Mouse (Mus musculus) MEL-GATA-1-ER (cell line): ENCODE data around the gene Tbxas1.

ENCODE experiments used
- DNase-seq: peaks from one replicate; pipeline ENCODE4 v3.0.0-alpha.2; 2012; ENCODE audit warnings: low read depth; ENCODE audit errors: extremely low read depth

Gene Tbxas1

DNA sequence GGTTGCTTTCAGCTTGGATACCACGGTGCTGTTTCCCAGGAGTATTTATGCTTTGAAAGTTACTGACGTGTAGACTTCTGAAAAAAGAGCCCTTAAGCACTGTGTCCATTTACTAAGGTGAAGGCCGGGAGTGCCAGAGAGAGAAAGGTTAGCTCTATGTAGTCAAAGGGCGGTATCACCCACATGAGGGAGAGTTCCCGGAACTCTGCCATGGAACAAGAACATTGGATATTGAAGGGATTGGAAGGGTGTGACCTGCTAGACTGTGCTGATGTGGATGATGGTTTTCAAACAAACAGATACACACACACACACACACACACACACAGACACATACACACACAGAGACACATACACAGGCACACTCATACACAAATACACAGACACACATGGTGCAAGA, 82.0 kb downstream of the Tbxas1 start:
- no peak for DNase-seq

DNA sequence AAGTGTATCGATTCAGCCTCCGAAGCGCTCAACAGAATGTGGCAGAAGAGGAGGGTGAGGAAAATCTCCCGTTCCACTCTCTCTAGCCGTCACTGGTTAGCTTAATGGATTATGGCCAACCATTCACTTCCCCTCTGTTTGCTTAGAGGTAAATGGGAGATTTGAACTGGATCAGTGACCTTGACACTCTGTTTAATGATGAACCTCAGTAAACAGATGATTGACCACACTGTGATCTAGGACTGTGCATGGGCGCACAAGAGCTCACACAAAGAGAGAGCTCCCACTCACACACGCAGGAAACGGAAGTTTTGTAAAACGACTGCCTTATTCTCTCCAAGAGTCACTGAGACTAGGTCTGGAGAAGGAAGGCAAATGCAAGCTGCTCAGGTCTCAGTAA, 84.3 kb downstream of the Tbxas1 start:
- no peak for DNase-seq

DNA sequence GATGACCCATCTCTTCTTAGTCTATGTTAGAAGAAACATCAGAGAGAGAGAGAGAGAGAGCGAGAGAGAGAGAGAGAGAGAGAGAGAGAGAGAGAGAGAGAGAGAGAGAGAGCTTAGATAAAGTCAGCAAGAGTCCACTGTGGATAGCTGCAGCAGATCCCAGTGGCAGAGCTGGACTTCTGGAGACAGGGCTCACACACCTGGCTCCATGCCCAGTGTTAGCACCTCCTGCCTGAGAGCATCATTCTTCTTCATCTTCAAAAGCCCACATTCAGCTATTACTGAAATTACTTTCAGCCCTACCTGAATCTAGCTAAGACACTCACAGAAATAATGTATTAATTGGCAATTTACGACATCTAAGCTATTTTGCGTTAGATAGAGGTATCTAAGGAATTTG, 85.2 kb downstream of the Tbxas1 start:
- DNase-seq = no peak

DNA sequence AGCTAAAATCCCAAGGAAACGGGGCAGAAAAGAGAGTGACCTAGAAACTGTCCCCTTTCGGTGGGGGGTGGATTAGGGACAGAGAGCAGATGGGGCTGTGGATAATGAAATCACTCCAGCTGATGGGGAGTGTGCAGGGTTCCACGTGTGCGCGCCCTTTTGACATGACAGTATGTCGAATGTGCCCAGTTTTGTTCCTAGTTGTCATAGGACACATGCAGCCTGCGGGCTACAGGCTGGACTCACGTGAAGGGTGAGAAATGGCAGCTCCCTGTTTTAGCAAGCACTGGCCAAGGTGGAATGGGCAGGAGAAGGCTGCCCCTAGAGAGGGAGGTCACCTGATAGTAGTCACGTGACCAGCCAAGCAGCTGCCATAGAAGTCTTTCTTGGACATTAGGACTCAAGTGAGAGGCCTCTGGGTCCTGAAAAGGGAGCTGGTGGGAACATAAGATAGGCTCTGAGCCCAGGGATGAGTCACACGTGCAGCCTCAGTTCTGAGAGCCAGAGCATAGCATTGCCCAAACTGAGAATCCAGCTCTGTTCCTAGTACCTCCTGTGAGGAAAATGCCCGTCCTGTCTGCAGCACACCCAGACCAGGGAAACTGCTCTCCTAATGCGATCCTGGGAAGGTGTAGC, 85.7 kb downstream of the Tbxas1 start:
- no peak for DNase-seq

- no peak for DNase-seq
These were observed 86.3 kb downstream of the Tbxas1 start for GRCm38 (mm10) chr6:38961427-38962033.

DNA sequence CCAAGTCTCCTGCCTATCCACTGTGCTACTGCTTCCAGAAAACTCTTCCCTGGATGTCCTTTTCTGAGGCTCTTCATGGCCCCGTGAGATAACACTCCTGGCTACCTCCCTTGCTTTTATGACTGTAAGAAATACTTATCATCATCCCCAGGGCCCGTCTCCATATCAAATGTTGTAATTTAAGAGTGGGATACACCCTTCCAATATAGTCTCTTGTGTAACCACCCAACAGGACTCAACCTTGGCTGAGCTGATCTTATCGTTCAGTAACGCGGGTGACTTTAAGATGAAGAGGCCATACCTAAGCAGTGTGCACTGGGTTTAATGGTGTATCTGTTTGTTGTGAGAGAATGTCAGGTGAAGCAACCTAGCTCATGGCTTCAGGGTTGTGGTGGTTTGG, 91.6 kb downstream of the Tbxas1 start:
- DNase-seq = no peak

GRCm38 (mm10) chr6:38967288-38967687, 92.1 kb downstream of the Tbxas1 start:
- no peak for DNase-seq

DNA sequence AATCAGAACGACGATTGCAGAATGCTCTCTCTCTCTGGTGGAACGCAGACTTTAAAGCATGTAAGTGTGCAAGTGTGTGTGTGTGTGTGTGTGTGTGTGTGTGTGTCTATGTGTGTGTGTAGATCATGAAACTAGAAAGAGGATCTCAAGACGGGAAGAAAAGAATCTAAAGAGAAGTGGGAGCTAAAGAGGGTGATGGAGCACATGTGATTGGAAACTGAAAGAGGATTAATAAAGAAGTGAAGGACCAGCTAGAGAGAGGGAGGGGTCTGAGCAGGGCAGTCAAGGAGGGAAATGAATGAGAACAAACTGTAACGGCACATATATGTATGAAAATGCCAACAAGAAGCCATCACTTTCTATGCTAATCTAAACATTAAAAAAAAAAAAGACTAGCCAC, 92.8 kb downstream of the Tbxas1 start:
- no peak for DNase-seq

GRCm38 (mm10) chr6:38969944-38970740, 94.9 kb downstream of the Tbxas1 start:
- no peak for DNase-seq

DNA sequence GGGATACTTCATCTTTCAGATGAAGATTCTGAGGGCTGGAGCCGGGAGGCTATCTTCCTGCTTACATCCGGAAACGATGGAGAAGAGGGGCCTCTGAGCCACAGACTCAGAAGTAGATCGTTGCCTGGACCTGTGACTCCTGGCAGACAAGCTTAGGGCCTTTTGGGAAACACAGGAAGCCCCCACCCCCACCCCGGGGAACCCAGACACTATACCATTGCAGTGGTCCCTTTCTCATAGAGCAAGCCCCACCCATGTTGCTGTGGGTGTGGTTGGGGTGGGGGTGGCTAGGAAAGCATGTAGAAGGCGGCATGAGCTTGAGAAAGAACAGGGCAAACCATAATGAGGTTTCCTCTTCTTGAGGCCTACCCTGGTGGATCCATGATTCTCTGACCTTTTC, 95.6 kb downstream of the Tbxas1 start:
- no peak for DNase-seq

DNA sequence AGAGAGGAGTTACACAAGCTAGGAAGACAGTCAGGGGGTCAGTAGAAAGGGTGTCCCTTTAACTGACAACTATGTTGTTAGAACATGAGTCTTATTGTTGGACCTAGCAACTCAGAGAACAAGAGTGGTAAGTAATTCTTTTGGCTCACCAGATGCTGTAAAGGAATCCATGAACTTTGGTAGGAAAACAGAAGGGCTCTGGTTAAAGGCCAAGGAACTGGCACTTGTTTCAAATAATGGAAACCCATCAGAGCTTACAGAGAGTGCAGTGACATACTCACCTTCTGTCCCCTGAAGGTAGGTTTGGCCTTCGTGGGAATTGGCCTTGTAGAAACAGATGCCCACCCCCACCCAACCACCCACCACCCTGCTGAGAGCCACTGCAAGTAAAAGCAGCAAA, 97.6 kb downstream of the Tbxas1 start:
- no peak for DNase-seq

DNA sequence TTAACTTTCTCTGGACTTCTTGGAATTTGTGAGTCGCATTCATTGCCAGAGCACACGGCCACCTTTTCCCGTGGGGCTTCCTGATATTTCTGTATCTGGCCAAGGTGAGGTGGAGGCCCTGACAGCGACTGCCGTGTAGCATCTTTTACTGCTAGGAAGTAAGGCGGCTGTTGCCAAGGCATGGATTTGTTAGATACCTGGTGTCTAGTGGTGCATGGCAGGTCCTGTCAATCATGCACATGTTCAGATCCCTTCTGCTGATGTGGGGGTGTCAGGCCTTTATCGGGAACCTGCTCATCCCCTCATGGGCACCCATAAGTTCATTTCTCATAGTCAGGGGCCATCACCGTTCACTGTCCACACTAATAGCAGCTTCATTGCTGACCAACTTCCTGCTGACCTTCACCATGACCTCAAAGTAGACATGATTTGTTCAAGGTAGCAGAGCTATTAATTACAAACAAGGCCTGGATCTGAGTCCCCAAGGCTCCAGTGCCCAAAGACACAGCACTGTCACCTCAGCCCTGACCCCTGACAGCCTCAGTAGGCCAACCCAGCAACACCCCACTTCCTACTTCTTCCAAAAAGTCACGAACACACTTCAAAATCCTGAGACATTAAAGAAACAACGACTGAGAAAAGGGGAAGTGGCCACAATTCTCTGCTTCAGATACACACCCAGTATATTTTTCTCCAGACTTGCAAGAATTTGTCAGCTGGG, 98.4 kb downstream of the Tbxas1 start:
- peak; percentile 80 for DNase-seq

DNA sequence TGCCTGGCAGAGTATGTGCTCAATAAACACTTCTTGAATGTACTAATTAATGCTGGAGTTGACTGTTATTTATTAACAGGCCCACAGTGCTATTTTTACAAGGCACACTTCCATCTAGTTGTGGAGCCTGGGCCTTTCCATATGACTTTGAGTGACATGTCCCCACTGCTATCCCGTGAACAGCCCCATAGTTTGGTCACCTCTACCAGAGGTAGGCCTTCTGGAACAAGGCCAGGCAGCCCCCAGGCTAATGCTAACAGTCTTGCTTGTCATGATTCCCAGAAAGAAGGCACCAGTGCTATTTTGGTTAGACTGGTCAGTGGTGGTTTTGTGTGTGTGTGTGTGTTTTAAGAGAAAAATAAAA, 98.9 kb downstream of the Tbxas1 start:
- no peak for DNase-seq

- no peak for DNase-seq
These were observed 99.5 kb downstream of the Tbxas1 start for GRCm38 (mm10) chr6:38974536-38975268.

- no peak for DNase-seq
These were observed 100.7 kb downstream of the Tbxas1 start for GRCm38 (mm10) chr6:38975866-38976265.

GRCm38 (mm10) chr6:38976355-38976754, 101.2 kb downstream of the Tbxas1 start:
- no peak for DNase-seq

DNA sequence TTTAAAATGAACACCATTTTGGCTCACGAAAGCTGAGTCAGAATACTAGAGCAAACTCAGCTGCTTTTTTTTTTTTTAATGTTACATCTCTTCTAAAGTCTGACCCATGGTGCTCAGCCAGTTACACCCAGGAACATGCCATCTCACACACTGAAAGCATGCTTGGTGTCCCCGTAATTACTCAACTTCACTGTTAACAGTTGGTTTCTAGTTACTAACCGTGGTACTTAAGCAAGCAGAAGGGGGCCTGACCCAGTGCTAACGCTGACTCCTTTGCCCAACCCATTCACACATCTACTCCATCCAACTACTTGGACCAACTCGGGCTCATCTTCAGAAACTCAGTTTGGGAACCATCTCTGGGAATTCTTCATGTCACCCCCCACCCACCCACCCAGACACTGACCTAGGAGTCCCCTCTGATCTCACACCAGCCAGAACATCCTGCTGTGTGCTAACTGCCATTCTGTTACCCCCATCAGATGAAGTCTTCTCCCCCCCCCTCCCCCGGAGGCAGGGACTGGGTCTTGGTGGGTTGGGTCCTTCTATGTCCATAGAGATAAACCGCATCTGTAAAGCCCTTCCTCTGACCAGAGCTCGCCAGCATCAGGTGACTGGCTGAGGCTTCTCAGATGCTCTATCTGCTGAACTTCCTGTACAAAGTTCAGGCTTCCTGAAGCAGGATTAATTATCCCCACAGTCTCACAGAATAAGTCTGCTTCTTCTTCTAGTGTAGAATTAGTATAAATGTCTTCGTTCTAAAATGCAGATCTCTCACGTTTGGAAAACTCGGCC, 105.9 kb downstream of the Tbxas1 start:
- no peak for DNase-seq

- DNase-seq = peak; percentile 15
These were observed 106.9 kb downstream of the Tbxas1 start for GRCm38 (mm10) chr6:38982071-38982470.

DNA sequence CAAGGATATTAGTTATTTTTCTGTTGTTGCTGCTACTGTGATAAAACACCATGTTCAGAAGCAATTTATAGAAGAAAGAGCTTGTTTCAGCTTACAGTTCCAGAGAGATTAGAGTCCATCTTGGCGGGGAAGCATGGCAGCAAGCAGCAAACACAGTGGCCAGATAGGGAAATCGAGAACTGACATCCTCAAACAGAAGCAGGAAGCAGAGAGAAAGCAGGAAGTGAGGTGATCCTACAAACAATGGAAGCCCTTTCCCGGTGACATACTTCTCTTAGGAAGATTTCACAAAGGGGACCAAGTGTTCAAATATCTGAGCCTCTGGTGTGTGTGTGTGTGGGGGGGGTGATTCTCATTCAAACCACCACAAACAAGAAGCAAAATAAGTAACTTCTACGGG, 107.5 kb downstream of the Tbxas1 start:
- no peak for DNase-seq

DNA sequence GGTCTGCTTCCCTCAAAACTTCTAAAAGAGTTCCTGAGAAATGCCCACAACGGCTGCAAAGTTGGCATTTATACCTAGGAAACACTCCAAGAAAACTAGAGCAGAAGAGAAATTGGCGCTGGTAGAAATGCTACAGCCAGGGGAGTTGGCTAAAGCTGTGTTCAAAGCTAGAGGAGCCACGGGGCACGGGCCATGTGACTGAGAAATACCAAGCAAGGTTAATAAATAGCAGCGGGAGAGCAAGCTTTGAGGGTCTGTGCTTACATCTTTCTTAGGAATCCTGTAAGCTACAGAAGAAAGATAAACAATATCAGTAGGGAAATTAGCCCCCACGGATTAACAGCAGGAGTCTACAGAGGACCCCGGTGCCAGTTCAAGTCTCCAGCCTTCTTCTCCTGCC, 107.9 kb downstream of the Tbxas1 start:
- DNase-seq = no peak

GRCm38 (mm10) chr6:38984626-38985025, 109.4 kb downstream of the Tbxas1 start:
- DNase-seq = no peak
